Mouse (Mus musculus): ENCODE measurements around the gene Grip2.

GRCm38 (mm10) chr6:91807169-91807568 lies 19.9 kb downstream of the Grip2 start:
- TF ChIP-seq GATA1 (IDR thresholded peaks at IDR 0.05; ENCODE audit: borderline replicate concordance, low read length) (no peak), FLI1 (IDR thresholded peaks at IDR 0.05; ENCODE audit: low read length) (no peak)
